Mouse (Mus musculus): Measurements from ENCODE around the gene Sorcs3. TPM values are rescaled to one million over a fixed set of nuclear protein-coding genes. Genes with fewer than 3 reads are reported as not detected.
A peak's percentile ranks its signal among the peaks of the same experiment; 100 is the strongest.

Sorcs3 gene
- total RNA-seq, 1 experiment from 2014 or later = not detected

GRCm38 (mm10) chr19:48524527-48525214 lies 318.8 kb downstream of the Sorcs3 start:
- no peak for DNase-seq

- DNase-seq = no peak
Observed at GRCm38 (mm10) chr19:48533582-48533981, 327.8 kb downstream of the Sorcs3 start.

- DNase-seq = no peak
Observed at GRCm38 (mm10) chr19:48544294-48544693, 338.5 kb downstream of the Sorcs3 start.

- no peak for DNase-seq
Observed at GRCm38 (mm10) chr19:48545421-48546132, 339.8 kb downstream of the Sorcs3 start.

GRCm38 (mm10) chr19:48546133-48546448 lies 340.3 kb downstream of the Sorcs3 start:
- DNase-seq = no peak

- DNase-seq = no peak
Observed at GRCm38 (mm10) chr19:48548143-48548881, 342.5 kb downstream of the Sorcs3 start.

GRCm38 (mm10) chr19:48559432-48559831 lies 353.6 kb downstream of the Sorcs3 start:
- no peak for DNase-seq

- no peak for DNase-seq
Observed at GRCm38 (mm10) chr19:48575736-48576135, 369.9 kb downstream of the Sorcs3 start.

- no peak for DNase-seq
Observed at GRCm38 (mm10) chr19:48577169-48577568, 371.3 kb downstream of the Sorcs3 start.

- no peak for DNase-seq
Observed at GRCm38 (mm10) chr19:48584938-48585560, 379.2 kb downstream of the Sorcs3 start.

- DNase-seq = no peak
Observed at GRCm38 (mm10) chr19:48616951-48617350, 411.1 kb downstream of the Sorcs3 start.

- DNase-seq = no peak
Observed at GRCm38 (mm10) chr19:48630671-48631327, 425.0 kb downstream of the Sorcs3 start.

- no peak for DNase-seq
Observed at GRCm38 (mm10) chr19:48642566-48642965, 436.7 kb downstream of the Sorcs3 start.

- DNase-seq = no peak
Observed at GRCm38 (mm10) chr19:48649941-48650340, 444.1 kb downstream of the Sorcs3 start.

GRCm38 (mm10) chr19:48651617-48652016 lies 445.8 kb downstream of the Sorcs3 start:
- no peak for DNase-seq

- no peak for DNase-seq
Observed at GRCm38 (mm10) chr19:48660201-48660600, 454.4 kb downstream of the Sorcs3 start.

GRCm38 (mm10) chr19:48679896-48680295 lies 474.1 kb downstream of the Sorcs3 start:
- no peak for DNase-seq

- no peak for DNase-seq
Observed at GRCm38 (mm10) chr19:48682485-48682884, 476.7 kb downstream of the Sorcs3 start.

GRCm38 (mm10) chr19:48686369-48686768 lies 480.5 kb downstream of the Sorcs3 start:
- DNase-seq = no peak

- peak; percentile 5 for DNase-seq
Observed at GRCm38 (mm10) chr19:48700111-48700658, 494.4 kb downstream of the Sorcs3 start.

- no peak for DNase-seq
Observed at GRCm38 (mm10) chr19:48703763-48704162, 497.9 kb downstream of the Sorcs3 start.
